Mouse (Mus musculus): ENCODE measurements around the gene Mef2d.

The Mef2d gene

DNA sequence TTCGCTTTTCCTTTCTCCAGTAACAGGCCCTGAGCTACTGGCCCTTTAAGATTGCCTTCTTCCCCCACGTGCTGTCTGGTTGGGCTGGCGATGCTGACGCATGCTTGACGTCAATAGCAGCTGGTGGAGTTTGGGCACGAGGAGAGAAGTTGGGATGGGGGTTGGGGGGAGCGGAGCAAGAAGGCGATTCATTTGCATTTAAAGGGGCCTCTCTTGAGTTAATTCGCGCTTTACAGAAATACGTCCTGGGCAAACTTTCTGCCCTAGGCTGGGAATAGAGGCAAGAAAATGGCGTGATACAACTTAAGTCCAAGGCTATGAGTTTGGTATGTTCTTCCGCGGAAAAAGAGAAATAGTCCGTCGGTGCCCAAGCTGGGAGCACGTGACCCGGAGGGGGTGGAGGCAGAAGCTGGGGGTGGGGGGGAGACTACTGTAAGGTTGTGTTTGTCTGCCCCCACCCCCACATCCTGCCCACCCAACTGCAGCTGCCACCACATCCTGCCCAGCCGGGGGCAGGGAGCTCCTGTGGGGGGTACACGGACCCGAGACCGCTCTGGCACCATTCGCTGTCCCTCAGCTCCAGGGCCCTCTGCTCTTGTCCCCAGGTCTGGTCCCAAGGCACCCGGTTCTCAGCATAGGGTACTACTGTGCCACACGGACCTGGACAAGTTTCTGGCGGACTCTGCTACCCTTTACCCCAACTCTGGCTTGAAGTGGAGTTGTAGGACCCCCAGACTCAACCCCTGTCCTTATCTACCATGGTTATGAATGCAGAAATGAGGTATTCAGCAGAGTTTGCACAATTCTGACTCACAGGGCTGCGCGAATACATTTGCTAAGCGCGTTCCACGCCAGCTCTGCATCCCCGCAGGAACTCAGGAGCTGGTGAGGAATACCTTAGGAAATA lies 3.6 kb upstream of the Mef2d start:
- DNase-seq: peak; percentile 96 to 98

DNA sequence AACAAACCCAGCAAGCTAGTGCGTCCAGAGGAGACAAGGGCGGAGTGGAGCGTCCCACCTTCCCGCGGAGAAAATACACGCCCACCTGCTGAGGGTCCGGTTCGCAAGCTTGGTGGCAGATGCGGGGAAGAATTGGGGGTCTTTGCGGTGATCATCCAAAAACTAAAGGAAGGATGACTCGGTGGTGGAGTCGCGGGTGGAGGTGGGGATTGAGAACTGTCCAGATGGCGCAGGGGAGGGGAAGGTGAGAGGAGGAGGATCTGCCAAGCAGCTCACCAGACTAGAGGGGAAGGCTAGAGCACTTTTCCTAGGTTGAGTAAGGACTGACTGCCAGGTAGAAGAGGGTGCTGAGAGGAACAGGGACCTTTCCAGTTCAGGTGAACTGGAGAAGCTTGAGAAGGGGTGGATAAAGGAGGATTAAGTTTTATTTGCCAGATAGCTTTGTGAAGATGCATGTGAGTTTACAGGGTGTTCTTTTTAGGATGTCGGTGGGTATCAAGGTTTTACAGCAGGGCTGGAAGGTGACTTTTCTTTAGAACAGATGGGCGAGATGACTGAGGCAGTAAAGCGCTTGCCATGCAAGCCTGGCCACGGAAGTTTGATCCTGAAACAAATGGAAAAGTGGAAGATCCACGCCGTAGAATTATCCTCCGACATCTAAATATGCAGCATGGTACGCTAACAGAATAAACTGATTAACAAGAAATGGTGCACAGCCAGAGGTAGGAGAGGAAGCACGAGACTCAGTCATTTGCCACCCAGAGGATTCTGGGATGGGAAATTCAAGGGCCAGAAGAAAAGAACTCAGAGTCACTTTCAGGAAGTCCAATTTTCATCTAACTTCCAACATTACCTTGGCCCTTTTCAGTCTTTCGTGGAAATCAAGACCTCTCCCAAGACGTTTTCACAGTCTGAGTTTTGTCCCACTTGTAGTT lies 2.7 kb upstream of the Mef2d start:
- peak; percentile 34 to 61 for DNase-seq

DNA sequence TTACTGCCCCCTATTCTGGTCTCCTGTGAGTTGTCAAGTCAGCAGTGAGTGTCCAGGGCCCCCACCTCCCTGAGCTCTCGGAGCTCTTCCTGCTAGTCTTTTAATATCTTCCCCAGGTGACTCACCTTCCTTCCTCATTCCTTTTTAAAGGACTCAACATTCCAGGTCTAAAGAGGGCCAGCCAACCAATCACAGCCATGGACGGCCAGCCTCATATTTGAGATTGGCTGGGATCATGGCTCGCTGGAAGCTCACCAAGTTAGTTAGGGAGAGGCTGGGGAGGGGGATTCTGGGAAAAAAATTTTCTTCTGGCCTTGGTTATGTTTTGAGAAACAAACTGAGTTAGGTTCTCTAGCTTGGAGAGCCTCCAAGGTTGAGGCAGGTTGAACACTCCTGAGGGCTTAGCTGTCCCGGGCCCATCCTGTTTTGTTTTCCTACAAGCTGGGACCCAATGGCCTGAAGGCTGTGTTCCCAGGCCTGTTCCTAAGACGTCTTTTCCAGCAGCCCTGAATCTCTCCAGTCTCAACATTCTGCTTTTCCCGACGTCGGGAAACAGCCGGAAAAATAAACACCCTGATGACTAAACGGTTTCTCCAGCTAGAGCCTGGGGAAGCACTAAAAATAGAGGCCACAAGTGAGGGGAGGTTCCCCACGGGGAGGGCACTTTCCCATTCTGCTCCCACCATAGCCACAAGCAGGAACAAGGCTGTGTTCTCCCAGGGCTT lies 1.8 kb upstream of the Mef2d start:
- DNase-seq: peak; percentile 70 to 71

DNA sequence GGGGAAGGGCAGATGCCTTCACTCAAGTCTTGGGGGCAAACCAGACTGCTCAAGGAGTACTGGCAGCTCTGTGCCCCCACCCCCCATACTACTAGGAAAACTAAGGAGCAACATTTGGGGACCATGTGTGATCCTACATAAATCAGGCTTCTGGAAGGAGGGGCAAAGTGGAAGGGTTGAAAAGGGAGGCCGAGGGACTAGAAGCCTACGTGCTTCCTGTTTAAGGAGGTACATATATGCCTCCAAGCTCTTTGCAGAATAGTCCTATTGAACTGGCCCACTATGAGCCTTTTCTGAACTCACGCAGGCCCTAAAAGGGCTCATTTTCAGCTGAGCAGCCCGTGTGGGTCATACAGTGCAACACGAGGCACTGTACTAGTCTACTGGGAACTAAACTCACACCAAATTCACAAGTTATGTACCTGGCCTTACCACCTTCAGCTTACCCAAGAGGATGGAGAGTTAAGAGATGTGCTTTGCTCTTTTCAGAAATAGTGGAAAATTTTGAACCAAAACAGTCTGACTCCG lies 1.2 kb upstream of the Mef2d start:
- no peak for DNase-seq

DNA sequence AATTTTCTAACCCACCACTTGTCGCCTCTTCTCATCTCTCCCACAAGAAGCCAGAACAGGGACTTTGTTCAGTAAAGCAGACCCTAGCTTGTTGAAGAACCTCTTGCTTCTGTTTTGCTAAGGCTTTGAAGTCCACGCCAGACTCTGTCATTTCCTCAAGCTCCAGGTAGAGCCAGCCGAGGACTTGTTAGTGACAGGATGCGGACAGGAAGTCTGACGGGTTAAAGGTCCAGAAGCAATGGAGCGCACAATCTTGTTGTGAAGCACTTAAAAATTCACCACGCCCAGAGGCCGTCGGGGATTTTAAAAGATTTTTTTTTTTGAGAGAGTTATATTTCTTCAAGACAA lies 759 bp upstream of the Mef2d start:
- DNase-seq: peak; percentile 75 to 84

DNA sequence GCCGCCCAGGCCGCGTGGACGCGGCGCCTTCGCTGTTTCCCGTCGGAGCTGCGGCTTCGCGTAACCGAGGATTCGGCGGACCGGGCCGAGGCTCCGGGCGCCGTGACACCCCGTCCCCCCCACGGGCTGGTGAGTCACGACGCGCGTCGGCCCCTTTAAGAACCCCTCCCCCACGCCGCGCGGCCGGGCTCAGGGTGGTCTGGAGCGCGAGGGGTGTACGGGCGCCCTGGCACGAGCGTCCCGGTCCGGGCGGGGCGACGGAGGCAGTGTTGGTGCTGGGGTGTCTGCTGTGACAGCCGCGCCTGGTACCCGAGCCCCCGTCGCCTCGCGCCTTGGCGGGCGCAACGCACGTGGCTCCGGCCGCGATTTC lies 359 bp downstream of the Mef2d start:
- DNase-seq: peak in 1 of 2 experiments; percentile 75

DNA sequence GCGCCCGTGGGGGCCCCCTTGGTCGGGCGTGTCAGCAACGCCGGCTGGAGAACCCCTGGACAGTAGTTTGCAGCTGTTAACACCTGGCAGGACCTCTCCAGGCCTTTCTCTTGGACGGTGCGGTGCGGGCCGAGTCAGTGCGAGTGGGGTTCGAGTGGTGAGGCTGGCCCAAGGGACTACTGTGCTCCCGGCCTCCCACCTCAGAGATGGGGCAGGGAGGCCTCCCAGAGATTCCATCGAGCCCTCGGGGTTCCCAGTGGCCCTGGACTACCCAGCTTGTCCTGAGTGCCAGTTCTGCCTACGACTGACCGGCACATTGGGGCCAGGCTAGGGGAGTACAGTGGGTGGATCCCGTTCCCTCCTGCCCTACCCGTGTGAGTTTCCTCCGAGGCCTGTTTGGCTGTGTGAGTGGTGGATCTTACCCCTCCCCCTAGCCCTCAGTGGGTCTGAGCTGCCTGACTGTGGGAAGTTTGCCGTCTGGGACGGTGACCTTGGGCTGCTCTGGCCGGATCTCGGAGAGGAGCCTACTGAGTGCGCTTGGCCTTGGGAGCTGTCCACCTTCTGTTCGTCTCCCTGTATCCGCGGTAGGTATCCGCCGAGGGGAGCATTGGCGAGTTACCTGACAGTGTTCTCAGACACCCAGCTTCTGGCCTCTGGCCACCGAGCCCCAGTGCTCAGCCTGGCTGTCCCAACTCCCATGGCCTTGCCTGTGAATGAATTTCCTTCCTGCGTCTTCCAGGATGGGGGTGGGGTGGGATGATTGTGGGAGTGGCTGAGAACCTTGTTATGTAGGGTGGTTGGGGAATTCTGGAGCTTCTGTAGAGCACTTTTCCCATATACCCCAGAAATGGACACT lies 972 bp downstream of the Mef2d start:
- peak; percentile 82 to 87 for DNase-seq

DNA sequence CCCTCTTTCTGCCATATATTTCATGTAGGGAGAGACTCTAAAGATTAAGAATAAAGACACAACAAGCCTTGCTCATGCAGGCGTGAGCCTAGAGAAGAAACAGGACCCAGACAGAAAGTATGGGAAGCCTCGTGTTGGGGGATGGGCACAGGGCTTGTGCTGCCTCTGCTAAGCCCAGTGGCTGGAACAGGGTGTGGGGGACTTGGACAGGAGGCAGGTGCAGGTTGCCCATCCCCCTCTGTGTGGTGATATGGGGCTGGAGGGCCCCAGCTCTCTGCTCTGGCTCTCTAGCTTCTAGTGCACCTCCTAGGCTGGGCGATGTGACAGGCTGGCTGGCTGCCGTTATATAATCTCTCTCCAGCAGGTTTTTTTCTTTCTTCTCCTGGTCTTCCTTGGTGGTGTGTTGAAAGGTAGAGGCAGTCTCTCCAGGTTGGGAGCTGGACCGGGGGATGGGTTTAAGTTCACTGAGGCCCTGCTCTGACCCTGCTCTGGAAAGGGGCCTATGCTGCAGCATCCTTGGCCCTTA lies 1.9 kb downstream of the Mef2d start:
- peak; percentile 40 to 59 for DNase-seq

DNA sequence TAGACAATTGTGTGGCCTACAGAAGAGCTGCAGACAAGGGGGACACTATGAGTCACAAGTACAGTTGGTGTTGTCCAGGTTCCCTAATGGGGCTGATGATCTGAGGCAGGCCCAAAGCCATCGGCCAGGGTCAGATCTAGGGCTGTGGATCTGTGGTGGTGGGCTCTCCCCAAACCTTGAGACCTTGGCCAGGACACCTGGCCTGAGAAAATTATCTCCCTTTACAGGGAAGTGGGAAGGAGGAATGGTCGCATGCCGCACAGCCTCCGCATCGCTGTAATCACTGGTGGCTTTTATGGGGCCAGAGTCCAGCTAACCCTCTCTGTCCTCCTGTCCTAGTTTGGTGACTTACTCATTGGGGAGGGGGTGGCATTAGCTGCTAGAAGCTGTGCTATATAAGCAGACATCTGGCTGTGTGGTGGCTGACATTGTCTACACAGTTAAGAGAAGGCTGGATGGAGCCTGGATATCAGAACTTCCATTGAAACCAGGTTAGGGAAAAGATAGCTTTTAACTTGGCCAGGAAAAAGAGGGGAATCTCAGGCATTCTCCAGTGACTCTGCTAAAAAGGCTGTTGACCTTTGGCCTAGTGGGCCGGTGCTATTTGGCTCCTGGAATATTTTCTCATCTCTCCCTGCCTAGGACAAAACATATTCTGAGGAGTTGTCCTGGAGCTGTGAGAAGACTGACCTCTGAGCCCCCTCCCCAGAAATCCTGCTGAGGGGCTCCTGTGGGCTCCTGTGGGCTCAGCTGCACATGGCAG lies 2.7 kb downstream of the Mef2d start:
- DNase-seq: peak; percentile 71

DNA sequence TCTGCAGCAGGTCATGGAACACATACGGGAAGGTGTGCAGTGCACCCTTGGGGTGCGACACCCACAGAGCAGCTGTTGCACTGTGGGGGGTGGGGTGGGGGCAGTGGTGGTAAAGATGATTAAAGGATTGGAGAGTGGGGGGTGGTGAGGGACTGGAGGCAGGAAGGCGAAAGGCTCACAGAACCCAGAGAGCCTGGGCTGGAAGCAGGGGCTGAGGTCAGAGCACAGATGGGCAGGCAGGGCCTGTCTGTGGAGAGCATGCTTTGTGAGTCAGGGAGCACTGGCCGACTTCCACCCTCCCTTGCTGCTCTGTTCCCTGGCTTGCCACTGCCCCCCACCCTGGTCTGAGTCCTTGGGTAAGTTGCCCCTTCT lies 3.2 kb downstream of the Mef2d start:
- no peak for DNase-seq

DNA sequence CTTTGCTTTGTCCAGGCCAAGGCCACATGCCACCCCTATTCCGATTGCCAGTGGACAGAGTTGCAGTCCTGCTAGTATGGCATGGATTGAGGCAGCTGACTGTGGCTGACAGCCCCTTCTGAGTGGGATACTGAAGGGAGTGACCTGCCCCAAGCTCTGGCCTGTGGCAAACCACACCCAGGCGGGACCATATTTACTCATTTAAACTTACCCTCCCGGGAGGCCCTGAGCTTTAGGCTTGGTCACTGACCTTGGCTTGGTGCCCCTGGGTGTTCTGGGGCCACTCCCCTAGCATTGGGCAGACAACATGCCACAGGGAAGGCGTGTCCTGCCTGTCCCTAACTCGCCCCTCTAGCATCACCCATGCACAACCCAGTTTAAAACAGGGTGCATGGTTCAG lies 3.8 kb downstream of the Mef2d start:
- peak in 1 of 2 experiments; percentile 54 for DNase-seq

DNA sequence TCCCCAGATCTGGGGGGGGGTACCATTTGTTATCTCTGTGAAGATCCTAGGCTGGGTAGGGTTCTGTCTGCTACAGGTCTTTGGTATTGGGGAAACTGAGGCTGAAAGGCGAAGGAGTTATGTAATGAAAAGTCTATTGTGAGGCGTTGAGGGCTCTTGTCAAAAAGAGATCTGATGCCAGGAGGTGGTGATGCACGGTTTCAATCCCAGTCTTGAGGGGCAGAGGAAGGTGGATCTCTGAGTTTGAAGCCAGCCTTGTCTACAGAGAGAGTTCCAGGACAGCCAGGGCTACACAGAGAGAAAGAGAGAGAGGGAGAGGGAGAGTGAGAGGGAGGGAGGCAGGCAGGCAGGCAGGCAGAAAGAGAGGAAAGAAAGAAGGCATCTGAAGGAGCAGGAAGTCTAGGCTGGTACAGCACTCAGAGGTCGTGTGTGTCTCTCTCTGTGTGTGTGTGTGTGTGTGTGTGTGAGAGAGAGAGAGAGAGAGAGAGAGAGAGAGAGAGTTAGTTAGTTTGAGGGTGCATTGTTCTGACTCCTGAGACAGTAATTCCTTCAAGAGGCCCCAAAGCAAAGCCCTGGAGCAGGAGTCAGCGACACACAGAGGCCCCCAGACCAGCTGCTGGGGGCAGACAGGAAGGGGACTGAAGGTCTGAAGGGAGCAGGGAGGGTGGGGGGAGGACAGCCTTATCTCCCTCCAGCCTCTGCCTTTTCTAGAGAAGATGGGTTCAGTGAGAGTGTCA lies 4.4 kb downstream of the Mef2d start:
- DNase-seq: no peak

DNA sequence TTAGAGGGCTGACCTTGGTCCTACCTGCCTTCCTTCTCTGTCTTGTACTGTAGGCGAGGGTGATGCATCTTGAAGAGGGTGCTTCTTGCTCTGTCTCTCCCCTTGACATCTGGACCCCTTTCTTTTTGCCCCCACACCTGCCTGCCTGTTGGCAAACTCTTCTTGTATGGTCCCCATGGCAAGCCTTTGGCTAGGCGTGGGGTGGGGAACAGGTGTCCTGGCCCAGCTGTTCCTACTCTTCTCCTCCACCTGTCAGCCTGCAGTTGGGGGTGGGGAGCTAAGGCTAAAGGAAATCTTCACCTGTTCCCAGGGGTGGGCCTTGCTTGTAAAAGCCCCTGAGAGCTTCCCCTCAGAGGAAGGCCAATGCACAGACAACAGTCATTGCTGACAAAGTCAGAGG lies 5.3 kb downstream of the Mef2d start:
- no peak for DNase-seq

DNA sequence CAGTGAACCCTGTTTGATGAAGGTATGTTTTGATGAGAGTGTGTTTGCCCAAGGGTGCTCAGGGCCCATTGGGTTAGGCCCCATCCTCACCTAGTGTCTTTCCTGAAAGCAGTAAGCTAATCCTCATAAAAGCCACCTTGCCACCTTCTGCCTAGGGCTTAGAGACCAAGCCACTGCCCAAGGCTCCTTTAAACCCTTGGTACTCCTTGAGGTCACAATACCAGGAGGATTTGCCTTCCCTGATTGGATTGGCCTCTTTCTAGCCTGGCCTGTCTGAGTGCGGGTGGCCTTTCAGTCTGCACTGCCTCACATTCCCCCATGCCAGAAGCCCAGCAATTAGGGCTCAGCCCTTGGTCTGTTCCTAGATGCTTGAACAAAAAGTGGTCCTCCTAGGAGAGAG lies 5.7 kb downstream of the Mef2d start:
- no peak for DNase-seq

DNA sequence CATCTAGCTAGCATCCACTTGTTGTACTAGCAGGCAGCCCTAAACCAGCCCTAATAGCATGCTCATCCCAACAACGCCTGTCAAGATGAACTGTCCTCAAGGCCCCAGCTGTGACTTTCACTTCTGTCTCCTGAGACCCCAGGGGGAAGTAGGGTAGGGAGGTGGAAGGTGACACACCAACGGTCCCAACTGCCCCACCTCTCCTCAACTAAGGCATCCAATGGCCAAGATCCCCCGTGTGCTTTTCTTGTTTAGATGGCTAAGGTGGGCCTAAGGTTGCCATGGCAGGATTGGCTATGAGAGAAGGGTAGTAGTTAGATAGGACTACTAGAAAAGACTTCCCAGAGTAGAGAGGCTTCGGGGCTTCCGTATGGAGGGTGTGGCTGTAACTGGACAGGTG lies 6.2 kb downstream of the Mef2d start:
- DNase-seq: no peak

DNA sequence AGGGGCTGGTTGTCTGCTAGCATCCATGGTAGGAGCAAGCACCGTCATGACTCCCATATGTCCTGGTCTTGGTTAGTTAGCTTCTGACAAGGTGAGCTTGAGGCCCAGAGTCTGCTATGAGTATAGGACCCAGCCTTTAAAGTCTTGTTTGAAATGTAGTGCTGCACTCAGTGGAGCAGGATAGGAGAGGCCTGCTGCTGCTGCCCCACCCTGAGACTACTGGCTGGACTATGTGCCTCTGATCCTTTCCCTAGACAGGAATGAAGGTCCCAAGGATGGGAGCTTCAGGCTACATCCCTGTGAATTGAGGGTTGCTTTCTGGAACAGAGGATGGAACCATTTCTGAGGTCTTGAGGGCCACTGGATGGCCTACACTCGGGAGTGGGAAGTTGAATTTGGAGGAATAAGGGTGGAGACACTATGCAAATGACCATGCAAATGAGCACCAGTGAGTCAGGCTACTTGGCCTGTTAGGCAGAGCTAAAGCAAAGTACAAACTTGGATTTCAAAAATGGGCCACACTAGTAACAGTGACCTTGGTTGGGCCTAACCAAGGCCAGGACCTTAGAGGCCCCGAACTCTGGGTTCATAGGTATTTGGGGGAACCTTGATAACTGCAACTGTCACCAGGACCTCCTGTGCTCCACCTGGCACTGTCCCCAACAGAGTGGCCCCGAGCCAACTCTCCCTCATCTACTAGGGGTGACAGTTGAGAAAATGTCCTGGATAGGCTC lies 6.8 kb downstream of the Mef2d start:
- DNase-seq: peak; percentile 60 to 77

DNA sequence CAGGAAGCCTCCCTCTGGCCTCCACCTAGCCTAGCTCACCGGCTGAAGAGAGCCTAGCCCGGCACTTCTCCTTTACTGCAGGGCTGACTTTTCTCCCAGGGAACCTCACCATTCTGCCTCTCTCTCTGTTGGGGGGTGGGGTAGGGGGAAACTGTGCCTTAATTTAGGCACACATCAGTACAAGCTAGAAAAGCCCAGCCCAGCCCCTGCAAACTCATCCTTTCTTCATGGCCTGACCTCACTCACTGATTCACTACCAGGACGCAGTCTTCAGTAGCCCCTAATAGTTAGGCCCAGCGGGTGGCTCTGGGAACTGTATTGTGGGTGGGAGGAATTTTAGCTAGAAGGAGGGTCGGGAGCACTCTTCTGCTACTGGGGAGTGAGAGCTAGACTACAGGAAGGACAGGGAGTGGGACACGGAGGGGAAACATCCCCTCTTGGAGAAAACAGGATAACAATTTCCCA lies 7.4 kb downstream of the Mef2d start:
- no peak for DNase-seq

DNA sequence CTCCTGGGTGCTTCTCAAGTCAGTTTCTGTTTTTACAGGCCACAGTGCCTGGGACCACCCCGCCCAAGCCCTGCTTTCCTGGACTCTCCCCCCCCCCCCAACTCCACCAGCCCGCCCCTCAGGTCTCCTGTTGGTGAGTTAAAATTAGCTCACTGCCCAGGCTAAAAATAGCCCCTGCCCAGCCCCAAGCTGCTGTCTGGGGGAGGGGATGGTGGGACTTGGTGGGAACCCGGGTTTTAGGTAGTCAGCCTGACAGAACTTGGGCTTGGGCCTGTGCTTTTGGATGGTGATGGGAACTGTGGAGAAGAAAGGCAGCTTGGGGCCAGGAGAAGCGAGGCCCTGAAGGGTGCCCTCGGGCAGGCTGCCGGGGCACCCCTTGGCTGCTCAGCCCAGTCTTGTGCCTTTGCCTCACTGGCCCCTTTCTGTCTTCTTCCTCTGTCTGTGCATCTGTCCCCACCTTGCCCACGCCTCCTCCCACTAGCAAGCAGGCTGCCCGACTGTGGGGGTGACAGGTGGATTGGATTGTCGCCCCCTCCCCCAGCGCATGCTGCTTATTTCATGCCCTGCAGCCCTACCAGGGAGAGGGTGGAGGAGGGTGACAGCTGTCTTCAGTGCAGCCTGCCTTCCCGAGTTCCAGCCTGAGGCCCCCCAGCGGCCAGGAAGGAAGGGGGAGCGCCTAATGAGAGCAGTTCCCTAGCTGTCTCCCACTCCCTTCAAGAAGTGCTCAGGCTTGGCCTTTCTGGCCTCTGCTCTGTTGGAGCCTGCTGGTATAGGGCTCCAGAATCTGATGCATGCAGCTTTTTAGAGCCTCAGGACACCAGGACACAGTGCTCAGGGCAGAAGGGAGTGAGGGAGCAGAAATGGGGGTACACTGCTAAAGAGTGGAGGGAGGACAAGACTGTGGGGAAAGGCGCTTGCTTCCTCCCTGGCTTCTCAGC lies 8.2 kb downstream of the Mef2d start:
- peak in 1 of 2 experiments; percentile 41 for DNase-seq

Measured in kidney, postnatal 36 days (tissue).